Mouse (Mus musculus): ENCODE results near the gene Ush1g. TPM values are rescaled to one million over a fixed set of nuclear protein-coding genes. Genes with fewer than 3 reads are reported as not detected.

The Ush1g gene
- polyA plus RNA-seq, 1 experiment from 2014 or later, result not detected

DNA sequence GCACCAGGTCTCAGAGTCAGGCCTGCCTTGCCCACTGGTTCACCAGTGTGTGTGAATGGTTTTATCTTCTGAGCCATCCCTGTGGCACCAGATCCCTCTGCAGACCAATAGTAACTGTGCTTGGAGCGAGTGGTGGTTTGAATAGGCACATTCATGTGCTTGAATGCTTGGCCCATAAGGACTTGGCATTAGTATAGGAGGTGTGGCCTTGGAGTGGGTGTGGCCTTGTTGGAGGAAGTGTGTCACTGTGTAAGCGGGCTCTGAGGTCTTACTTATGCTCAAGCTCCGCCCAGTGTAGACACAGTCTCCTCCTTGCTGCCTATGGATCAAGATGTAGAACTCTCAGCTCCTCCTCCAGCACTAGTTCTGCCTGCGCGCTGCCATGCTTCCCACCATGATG, 34.5 kb downstream of the Ush1g start:
- H3K9ac ChIP-seq (ENCODE audit: low read length), result no peak overlapping the region
- ATAC-seq (ENCODE audit: low read depth), result no peak
- no peaks in the 10 kb centered on the region for H3K27me3 ChIP-seq (ENCODE audit: control insufficient read depth, insufficient read depth, low read depth, low read length)
- H3K27ac ChIP-seq (ENCODE audit: low read length), result no peak overlapping the region
- WGBS, result 76% methylated on average over 5 of the region's 5 CpGs
- H3K4me2 ChIP-seq (ENCODE audit: low read depth, low read length), result no peak overlapping the region
- peaks cover 13% of the 10 kb centered on the region for H3K4me1 ChIP-seq (replicated peaks; ENCODE audit: control insufficient read depth, insufficient read depth, low read length)
- H3K4me3 ChIP-seq (ENCODE audit: low read length), result no peak overlapping the region
- no peaks in the 10 kb centered on the region for H3K9me3 ChIP-seq (ENCODE audit: control insufficient read depth, low read length)
- no peaks in the 10 kb centered on the region for H3K36me3 ChIP-seq (ENCODE audit: control insufficient read depth, insufficient read depth, low read length)

DNA sequence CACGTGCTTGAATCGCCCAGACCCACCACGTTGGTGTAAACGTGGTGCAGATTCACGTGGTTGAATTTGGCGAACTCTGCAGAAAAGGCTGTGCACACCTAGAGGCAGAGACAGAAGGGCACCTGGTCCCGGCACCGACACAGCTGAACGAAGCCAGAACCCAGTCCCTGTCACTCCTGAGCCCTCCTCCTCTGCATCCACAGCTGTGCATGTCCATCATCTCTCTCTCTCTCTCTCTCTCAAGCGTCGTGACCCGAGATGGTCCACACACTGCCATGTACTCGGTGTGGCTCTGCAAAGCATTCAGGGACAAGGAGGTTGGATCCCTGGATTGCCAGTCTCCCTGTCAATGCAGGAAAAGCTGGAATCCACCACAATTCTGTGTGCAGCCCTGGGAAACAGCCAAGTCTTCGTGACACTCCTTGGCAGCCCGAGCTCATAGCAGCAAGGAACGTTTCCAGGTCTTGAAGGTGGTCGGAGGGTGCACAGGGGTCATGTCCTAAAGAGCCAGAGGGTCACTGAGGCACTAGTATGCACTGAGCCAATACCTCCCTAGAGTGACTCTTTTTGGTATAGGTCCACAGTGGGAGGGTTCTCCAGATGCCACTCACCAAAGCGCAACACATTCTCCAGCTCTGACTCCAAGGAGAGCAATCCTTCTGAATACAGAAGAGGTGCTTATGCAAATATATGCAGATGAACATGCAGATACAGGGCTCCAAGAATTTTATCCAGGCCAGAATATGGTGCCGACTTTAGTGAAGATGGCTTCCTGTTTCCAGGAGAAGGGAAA, 35.4 kb downstream of the Ush1g start:
- ATAC-seq (ENCODE audit: low read depth), result no peak
- Histone ChIP-seq H3K36me3 (ENCODE audit: control insufficient read depth, insufficient read depth, low read length) (no peaks in the 10 kb centered on the region), H3K9me3 (ENCODE audit: control insufficient read depth, low read length) (no peaks in the 10 kb centered on the region), H3K27ac (ENCODE audit: low read length) (no peak overlapping the region), H3K4me3 (ENCODE audit: low read length) (no peak overlapping the region), H3K4me2 (ENCODE audit: low read depth, low read length) (no peak overlapping the region), H3K27me3 (ENCODE audit: control insufficient read depth, insufficient read depth, low read depth, low read length) (no peaks in the 10 kb centered on the region), H3K9ac (ENCODE audit: low read length) (no peak overlapping the region), H3K4me1 (replicated peaks; ENCODE audit: control insufficient read depth, insufficient read depth, low read length) (peaks cover 6% of the 10 kb centered on the region)
- 66% methylated on average over 19 of the region's 19 CpGs for WGBS

DNA sequence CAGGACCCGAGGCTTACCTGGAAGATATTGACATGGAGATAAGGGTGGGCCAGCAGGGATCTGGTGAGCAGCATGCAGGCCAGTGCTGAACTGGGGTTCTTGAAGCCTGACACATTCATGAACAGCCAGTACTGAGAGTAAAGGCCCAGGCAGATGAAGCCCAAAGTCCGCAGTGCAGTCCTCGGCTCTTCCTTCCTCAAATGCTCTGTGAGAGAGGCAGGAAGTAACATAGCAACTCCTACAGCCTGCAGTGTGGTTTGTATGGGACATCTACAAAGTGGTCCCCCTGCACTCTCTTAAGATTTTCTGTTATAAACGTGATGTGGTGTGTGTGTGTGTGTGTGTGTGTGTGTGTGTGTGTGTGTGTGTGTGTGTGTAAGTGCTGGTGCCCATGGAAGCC, 36.6 kb downstream of the Ush1g start:
- H3K27ac ChIP-seq (ENCODE audit: low read length), result no peak overlapping the region
- H3K9me3 ChIP-seq (ENCODE audit: control insufficient read depth, low read length), result no peaks in the 10 kb centered on the region
- H3K9ac ChIP-seq (ENCODE audit: low read length), result no peak overlapping the region
- WGBS, result 47% methylated on average over 4 of the region's 4 CpGs
- no peaks in the 10 kb centered on the region for H3K36me3 ChIP-seq (ENCODE audit: control insufficient read depth, insufficient read depth, low read length)
- ATAC-seq (ENCODE audit: low read depth), result no peak
- H3K27me3 ChIP-seq (ENCODE audit: control insufficient read depth, insufficient read depth, low read depth, low read length), result no peaks in the 10 kb centered on the region
- H3K4me3 ChIP-seq (ENCODE audit: low read length), result no peak overlapping the region
- H3K4me2 ChIP-seq (ENCODE audit: low read depth, low read length), result no peak overlapping the region
- H3K4me1 ChIP-seq (replicated peaks; ENCODE audit: control insufficient read depth, insufficient read depth, low read length), result peaks cover 1% of the 10 kb centered on the region

DNA sequence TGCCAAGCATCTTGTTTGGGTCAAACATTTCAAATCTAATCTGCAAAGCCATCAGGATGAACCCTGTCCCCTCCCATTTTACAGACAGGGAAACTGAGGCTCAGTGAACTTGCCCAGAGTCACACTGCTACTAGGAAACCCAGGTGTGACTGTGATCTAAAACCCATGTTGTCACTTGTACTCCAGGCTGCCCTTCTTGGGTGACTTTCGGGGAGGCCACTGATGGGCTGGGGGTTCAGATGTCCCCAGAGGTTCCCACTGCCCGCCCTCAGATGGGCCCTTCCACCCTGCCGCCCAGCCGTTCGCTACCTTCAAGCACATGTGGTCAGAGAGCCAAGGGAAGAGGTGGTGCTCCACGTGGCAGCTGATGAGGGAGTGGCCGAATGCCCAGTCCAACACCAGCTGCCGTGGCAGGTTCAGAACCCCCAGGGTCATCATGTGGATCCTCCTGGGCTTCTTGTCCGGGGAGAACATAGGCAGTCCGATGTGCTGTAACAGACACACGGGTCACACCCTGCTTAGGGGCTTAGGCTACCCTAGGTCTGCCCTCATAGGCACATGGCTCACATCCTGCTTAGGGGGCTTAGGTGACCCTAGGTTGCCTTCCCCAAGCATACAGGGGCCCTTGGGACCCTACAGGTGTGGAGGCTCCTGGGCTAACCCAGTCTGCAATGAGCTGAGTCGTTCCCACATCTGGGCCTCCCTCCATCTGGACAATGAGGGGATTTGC, 37.8 kb downstream of the Ush1g start:
- Histone ChIP-seq H3K27ac (ENCODE audit: low read length) (no peak overlapping the region), H3K9me3 (ENCODE audit: control insufficient read depth, low read length) (no peaks in the 10 kb centered on the region), H3K4me2 (ENCODE audit: low read depth, low read length) (no peak overlapping the region), H3K27me3 (ENCODE audit: control insufficient read depth, insufficient read depth, low read depth, low read length) (no peaks in the 10 kb centered on the region), H3K9ac (ENCODE audit: low read length) (no peak overlapping the region), H3K36me3 (ENCODE audit: control insufficient read depth, insufficient read depth, low read length) (no peaks in the 10 kb centered on the region), H3K4me1 (replicated peaks; ENCODE audit: control insufficient read depth, insufficient read depth, low read length) (no peaks in the 10 kb centered on the region), H3K4me3 (ENCODE audit: low read length) (no peak overlapping the region)
- 85% methylated on average over 12 of the region's 12 CpGs for WGBS
- ATAC-seq (ENCODE audit: low read depth), result no peak

DNA sequence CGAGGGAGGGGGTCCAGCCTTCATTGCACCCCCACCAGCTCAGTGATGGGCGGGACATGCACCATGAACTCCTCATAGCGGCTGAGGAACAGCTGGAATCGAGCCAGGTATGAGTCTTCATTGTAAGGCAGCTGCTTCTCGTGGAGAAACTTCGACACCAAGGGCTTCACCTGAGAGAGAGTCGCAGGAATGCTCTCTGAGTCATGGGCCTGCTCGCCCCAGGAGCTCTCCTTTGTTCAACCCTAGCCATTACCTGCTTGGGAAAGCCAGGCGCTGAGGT, 38.4 kb downstream of the Ush1g start:
- H3K27me3 ChIP-seq (ENCODE audit: control insufficient read depth, insufficient read depth, low read depth, low read length), result no peaks in the 10 kb centered on the region
- no peak overlapping the region for H3K27ac ChIP-seq (ENCODE audit: low read length)
- H3K4me1 ChIP-seq (replicated peaks; ENCODE audit: control insufficient read depth, insufficient read depth, low read length), result no peaks in the 10 kb centered on the region
- no peaks in the 10 kb centered on the region for H3K36me3 ChIP-seq (ENCODE audit: control insufficient read depth, insufficient read depth, low read length)
- no peak for ATAC-seq (ENCODE audit: low read depth)
- no peak overlapping the region for H3K9ac ChIP-seq (ENCODE audit: low read length)
- no peaks in the 10 kb centered on the region for H3K9me3 ChIP-seq (ENCODE audit: control insufficient read depth, low read length)
- no peak overlapping the region for H3K4me2 ChIP-seq (ENCODE audit: low read depth, low read length)
- 60% methylated on average over 9 of the region's 9 CpGs for WGBS
- no peak overlapping the region for H3K4me3 ChIP-seq (ENCODE audit: low read length)

DNA sequence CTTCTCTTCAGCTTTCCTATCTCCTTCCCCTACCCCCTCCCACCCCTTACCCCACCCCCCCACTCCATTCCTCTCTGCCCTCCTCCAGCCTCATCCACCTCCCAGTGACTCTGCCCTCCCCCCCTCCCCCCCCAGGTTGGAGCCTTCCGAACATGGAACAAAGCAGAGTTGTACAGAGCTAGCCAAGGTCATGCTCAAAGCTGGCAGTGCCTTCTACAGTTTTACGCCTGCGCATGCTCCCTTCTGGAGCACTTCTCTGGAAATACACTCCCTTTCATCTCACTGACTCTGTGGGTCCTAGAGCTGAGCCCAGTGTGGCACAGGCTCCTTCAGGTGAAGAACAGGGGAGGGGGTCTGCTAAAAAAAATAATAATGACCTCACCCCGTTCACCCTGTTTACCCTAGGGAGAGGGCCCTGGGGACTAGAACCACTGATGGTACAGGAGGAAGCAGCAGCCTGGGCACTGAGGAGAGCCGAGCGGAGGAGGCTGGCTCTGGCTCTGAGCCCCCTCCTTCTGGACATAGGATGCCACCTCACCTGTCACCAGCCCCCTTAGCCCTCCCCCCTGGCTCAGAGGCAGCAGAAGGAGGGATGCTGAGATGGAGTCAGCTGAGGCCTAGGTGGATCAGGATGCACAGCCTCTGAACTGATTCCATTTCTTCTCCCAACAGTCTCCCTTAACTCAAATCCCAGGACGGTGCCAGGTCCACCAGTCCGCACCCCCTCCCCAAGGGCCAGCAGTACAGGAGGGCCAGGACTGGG, 38.9 kb downstream of the Ush1g start:
- peaks cover under 1% of the 10 kb centered on the region; the same call in 1 of the 2 replicates for H3K4me1 ChIP-seq (replicated peaks; ENCODE audit: control insufficient read depth, insufficient read depth, low read length)
- H3K27me3 ChIP-seq (ENCODE audit: control insufficient read depth, insufficient read depth, low read depth, low read length), result no peaks in the 10 kb centered on the region
- H3K27ac ChIP-seq (ENCODE audit: low read length), result no peak overlapping the region
- H3K4me3 ChIP-seq (ENCODE audit: low read length), result no peak overlapping the region
- H3K9me3 ChIP-seq (ENCODE audit: control insufficient read depth, low read length), result no peaks in the 10 kb centered on the region
- ATAC-seq (ENCODE audit: low read depth), result no peak
- no peak overlapping the region for H3K9ac ChIP-seq (ENCODE audit: low read length)
- no peak overlapping the region for H3K4me2 ChIP-seq (ENCODE audit: low read depth, low read length)
- H3K36me3 ChIP-seq (ENCODE audit: control insufficient read depth, insufficient read depth, low read length), result no peaks in the 10 kb centered on the region
- WGBS, result 67% methylated on average over 8 of the region's 8 CpGs

DNA sequence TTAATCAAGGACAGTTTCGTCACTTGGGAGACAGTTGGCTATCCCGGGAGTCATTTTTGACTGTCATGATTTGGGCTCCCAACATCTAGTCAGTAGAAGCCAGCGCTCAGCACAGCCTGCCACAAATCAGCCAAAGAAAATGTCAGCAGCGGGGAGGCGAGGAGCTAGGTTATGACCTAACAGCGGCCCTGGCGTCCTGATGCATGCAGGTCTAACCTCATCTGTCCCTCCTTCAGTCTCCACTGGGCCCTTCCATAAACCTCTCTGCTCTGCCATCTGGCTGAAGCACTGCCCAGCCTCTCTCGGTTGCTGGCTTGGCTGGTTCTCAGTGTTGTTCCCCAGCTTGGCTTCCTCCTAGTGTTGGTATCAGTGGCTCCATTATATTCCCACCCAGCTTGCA, 39.5 kb downstream of the Ush1g start:
- Histone ChIP-seq H3K4me2 (ENCODE audit: low read depth, low read length) (no peak overlapping the region), H3K27ac (ENCODE audit: low read length) (no peak overlapping the region), H3K4me3 (ENCODE audit: low read length) (no peak overlapping the region), H3K4me1 (replicated peaks; ENCODE audit: control insufficient read depth, insufficient read depth, low read length) (peaks cover 4% of the 10 kb centered on the region; the same call in 1 of the 2 replicates), H3K27me3 (ENCODE audit: control insufficient read depth, insufficient read depth, low read depth, low read length) (no peaks in the 10 kb centered on the region), H3K9ac (ENCODE audit: low read length) (no peak overlapping the region), H3K36me3 (ENCODE audit: control insufficient read depth, insufficient read depth, low read length) (no peaks in the 10 kb centered on the region), H3K9me3 (ENCODE audit: control insufficient read depth, low read length) (no peaks in the 10 kb centered on the region)
- WGBS, result 55% methylated on average over 8 of the region's 8 CpGs
- no peak for ATAC-seq (ENCODE audit: low read depth)

DNA sequence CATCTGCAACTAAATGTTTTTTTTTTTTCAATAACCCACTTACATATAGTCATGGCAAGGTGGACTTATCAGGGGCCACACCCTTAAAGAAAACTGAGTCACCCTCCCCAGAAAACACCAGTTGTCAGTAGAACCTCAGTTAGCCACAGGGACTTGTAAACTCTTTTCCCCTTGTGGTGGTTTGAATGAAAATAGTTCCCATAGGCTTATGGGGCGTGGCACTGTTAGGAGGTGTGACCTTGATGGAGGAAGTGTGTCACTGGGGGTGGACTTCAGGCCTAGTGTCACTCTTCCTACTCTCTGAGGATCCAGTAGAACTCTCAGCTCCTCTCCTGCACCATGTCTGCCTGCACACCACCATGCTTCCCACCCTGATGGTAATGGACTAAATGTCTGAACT, 42.1 kb downstream of the Ush1g start:
- 62% methylated on average over 1 of the region's 1 CpGs for WGBS
- H3K9me3 ChIP-seq (ENCODE audit: control insufficient read depth, low read length), result no peaks in the 10 kb centered on the region
- no peak for ATAC-seq (ENCODE audit: low read depth)

DNA sequence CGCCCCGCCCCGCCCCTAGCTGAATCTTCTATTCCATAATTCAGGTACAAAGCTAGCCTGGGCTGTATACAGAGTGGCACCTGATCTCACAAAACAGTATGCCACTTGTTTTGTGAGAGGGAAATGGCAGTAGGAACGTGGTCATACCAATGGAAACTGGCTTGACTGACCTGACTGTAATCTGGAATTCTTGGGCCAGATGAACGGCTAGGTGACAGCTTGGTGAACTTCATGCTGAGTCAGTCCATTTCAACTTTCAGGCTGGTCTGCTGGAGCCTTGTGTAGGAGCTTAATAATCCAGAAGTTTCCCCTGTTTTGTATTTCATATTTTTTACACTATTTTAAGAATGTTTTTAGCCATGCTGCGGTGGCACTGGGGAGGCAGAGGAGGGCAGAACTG, 43.7 kb downstream of the Ush1g start:
- H3K4me2 ChIP-seq (ENCODE audit: low read depth, low read length), result peak overlapping the region; percentile 70; the same call in 1 of the 2 replicates
- no peak overlapping the region for H3K9ac ChIP-seq (ENCODE audit: low read length)
- no peaks in the 10 kb centered on the region for H3K36me3 ChIP-seq (ENCODE audit: control insufficient read depth, insufficient read depth, low read length)
- no peaks in the 10 kb centered on the region for H3K27me3 ChIP-seq (ENCODE audit: control insufficient read depth, insufficient read depth, low read depth, low read length)
- no peak for ATAC-seq (ENCODE audit: low read depth)
- peaks cover 10% of the 10 kb centered on the region for H3K4me1 ChIP-seq (replicated peaks; ENCODE audit: control insufficient read depth, insufficient read depth, low read length)
- H3K27ac ChIP-seq (ENCODE audit: low read length), result no peak overlapping the region
- no peak overlapping the region for H3K4me3 ChIP-seq (ENCODE audit: low read length)
- 73% methylated on average over 6 of the region's 6 CpGs for WGBS
- H3K9me3 ChIP-seq (ENCODE audit: control insufficient read depth, low read length), result no peaks in the 10 kb centered on the region

More for the DNA sequence above, 42.1 kb downstream of the Ush1g start:
- Histone ChIP-seq H3K36me3 (ENCODE audit: control insufficient read depth, insufficient read depth, low read length) (no peaks in the 10 kb centered on the region), H3K4me3 (ENCODE audit: low read length) (no peak overlapping the region), H3K27ac (ENCODE audit: low read length) (no peak overlapping the region), H3K9ac (ENCODE audit: low read length) (no peak overlapping the region), H3K4me1 (replicated peaks; ENCODE audit: control insufficient read depth, insufficient read depth, low read length) (peaks cover 10% of the 10 kb centered on the region), H3K27me3 (ENCODE audit: control insufficient read depth, insufficient read depth, low read depth, low read length) (no peaks in the 10 kb centered on the region), H3K4me2 (ENCODE audit: low read depth, low read length) (no peak overlapping the region)

Measured in lung, embryonic 16.5 days (tissue).